Mouse (Mus musculus) v-Abl transformed pro-B cells (cell line): ENCODE measurements around the gene Fosl2.

ENCODE experiments used
- in situ Hi-C, 2 experiments: fragments of 400-800 bp; cut with MboI; formaldehyde crosslinking; loops; one replicate each; pipeline ENCODE4 v1.15.1; 2025; ENCODE audit not compliant: unreplicated experiment in 2 of 2

Fosl2 gene

GRCm38 (mm10) chr5:32133549-32134004 lies 2.0 kb upstream of the Fosl2 start:
- in situ Hi-C loops: no loop called here

- in situ Hi-C loops: no loop called here
Observed at GRCm38 (mm10) chr5:32134051-32134732, 1.4 kb upstream of the Fosl2 start.

- in situ Hi-C loops: loop anchor here in 1 of 2 experiments (5.0 kb wide), 1 partner anchor 428 kb away; no protein-coding TSS in a partner anchor
Observed at GRCm38 (mm10) chr5:32134903-32135335, 682 bp upstream of the Fosl2 start.

- in situ Hi-C loops: loop anchor here in 1 of 2 experiments (5.0 kb wide), 1 partner anchor 429 kb away; no protein-coding TSS in a partner anchor
Observed at GRCm38 (mm10) chr5:32136301-32136863, 781 bp downstream of the Fosl2 start.

GRCm38 (mm10) chr5:32137106-32137522 lies 1.5 kb downstream of the Fosl2 start:
- in situ Hi-C loops: loop anchor here in 1 of 2 experiments (5.0 kb wide), 1 partner anchor 430 kb away; no protein-coding TSS in a partner anchor

- in situ Hi-C loops: loop anchor here in 1 of 2 experiments (5.0 kb wide), 1 partner anchor 431 kb away; no protein-coding TSS in a partner anchor
Observed at GRCm38 (mm10) chr5:32138446-32139195, 3.0 kb downstream of the Fosl2 start.

GRCm38 (mm10) chr5:32139516-32140037 lies 4.0 kb downstream of the Fosl2 start:
- in situ Hi-C loops: loop anchor here (5.0 to 10.0 kb wide), 4 partner anchors 55 to 577 kb away; partner anchors contain the start of gene Mrpl33 (in 2 of the 2)

GRCm38 (mm10) chr5:32141899-32142298 lies 6.3 kb downstream of the Fosl2 start:
- in situ Hi-C loops: loop anchor here (5.0 to 10.0 kb wide), 3 partner anchors 53 to 580 kb away; partner anchors contain the start of gene Mrpl33 (in 2 of the 2)

- in situ Hi-C loops: loop anchor here (5.0 to 10.0 kb wide), 3 partner anchors 51 to 581 kb away; partner anchors contain the start of gene Mrpl33 (in 2 of the 2)
Observed at GRCm38 (mm10) chr5:32143433-32143970, 7.9 kb downstream of the Fosl2 start.

- in situ Hi-C loops: loop anchor here (5.0 to 10.0 kb wide), 4 partner anchors 49 to 584 kb away; partner anchors contain the start of gene Mrpl33 (in 2 of the 2)
Observed at GRCm38 (mm10) chr5:32146281-32146680, 10.7 kb downstream of the Fosl2 start.

GRCm38 (mm10) chr5:32148593-32148992 lies 13.0 kb downstream of the Fosl2 start:
- in situ Hi-C loops: loop anchor here (5.0 to 10.0 kb wide), 4 partner anchors 46 to 586 kb away; partner anchors contain the start of gene Mrpl33 (in 2 of the 2)

- in situ Hi-C loops: no loop called here
Observed at GRCm38 (mm10) chr5:32151244-32151643, 15.6 kb downstream of the Fosl2 start.

- in situ Hi-C loops: no loop called here
Observed at GRCm38 (mm10) chr5:32152725-32153417, 17.3 kb downstream of the Fosl2 start.

- in situ Hi-C loops: no loop called here
Observed at GRCm38 (mm10) chr5:32153418-32153740, 17.8 kb downstream of the Fosl2 start.

- in situ Hi-C loops: no loop called here
Observed at GRCm38 (mm10) chr5:32153791-32154490, 18.3 kb downstream of the Fosl2 start.

- in situ Hi-C loops: no loop called here
Observed at GRCm38 (mm10) chr5:32154931-32155688, 19.5 kb downstream of the Fosl2 start.

GRCm38 (mm10) chr5:32155927-32156326 lies 20.3 kb downstream of the Fosl2 start:
- in situ Hi-C loops: no loop called here

GRCm38 (mm10) chr5:32163478-32164043 lies 28.0 kb downstream of the Fosl2 start:
- in situ Hi-C loops: no loop called here
